Mouse (Mus musculus) hindbrain, postnatal 0 days (tissue): Measurements from ENCODE around the gene Ell. TPM values are rescaled to one million over a fixed set of nuclear protein-coding genes. Genes with fewer than 3 reads are reported as not detected.

ENCODE experiments used
- ATAC-seq: fragments of 200-750 bp; cut with Nextera tagmentation; 2 replicates; pipeline ENCODE4 v1.8.0; 2017; ENCODE audit warnings: mild to moderate bottlenecking, moderate TSS enrichment, moderate library complexity
- DNase-seq: peaks from one replicate; pipeline ENCODE4 v3.0.0-alpha.2; 2015; ENCODE audit warnings: low spot score
- H3K27ac ChIP-seq: fragments of 300-500 bp; sonication (generic); 2 replicates; pipeline ENCODE4 v1.5.1; 2014; ENCODE audit warnings: mild to moderate bottlenecking
- H3K27me3 ChIP-seq: fragments of 300-500 bp; sonication (generic); 2 replicates; pipeline ENCODE4 v1.6.1; 2014; ENCODE audit warnings: low read length, mixed read lengths; ENCODE audit not compliant: insufficient read depth
- H3K36me3 ChIP-seq: fragments of 300-500 bp; sonication (generic); 2 replicates; pipeline ENCODE4 v1.6.1; 2014; ENCODE audit warnings: low read length, mixed read lengths; ENCODE audit not compliant: insufficient read depth
- H3K4me1 ChIP-seq: fragments of 300-500 bp; sonication (generic); 2 replicates; pipeline ENCODE4 v1.6.1; 2014; ENCODE audit warnings: antibody characterized with exemption, low read length, mixed read lengths; ENCODE audit not compliant: insufficient read depth
- H3K4me2 ChIP-seq: fragments of 300-500 bp; sonication (generic); 2 replicates; pipeline ENCODE4 v1.6.1; 2014; ENCODE audit warnings: low read depth, mild to moderate bottlenecking, low read length, moderate library complexity, mixed read lengths
- H3K4me3 ChIP-seq: fragments of 300-500 bp; sonication (generic); 2 replicates; pipeline ENCODE4 v1.5.1; 2014; ENCODE audit warnings: low read length
- H3K9ac ChIP-seq: fragments of 300-500 bp; sonication (generic); replicated peaks from 2 replicates; pipeline ENCODE4 v1.6.1; 2014; ENCODE audit warnings: mild to moderate bottlenecking, low read length, moderate library complexity, mixed read lengths
- H3K9me3 ChIP-seq: fragments of 300-500 bp; sonication (generic); 2 replicates; pipeline ENCODE4 v1.6.1; 2016; ENCODE audit warnings: low read length, mixed read lengths
- CTCF ChIP-seq: IDR thresholded peaks from 2 replicates; pipeline ENCODE4 v1.5.1; 2016; ENCODE audit warnings: antibody characterized with exemption, control low read depth, low read depth
- WGBS: fragments of 180-500 bp; shearing (Covaris S2); extraction: QIAGEN DNeasy Blood & Tissue Kit; methylation state at CpG from one replicate; pipeline ENCODE4 v1.1.7; 2014; 5-methylcytosine and 5-hydroxymethylcytosine counted together
- polyA plus RNA-seq: library from polyadenylated mRNA; unstranded; fragments of >200 nt; fragmentation: Nextera tagmentation; extraction: Ambion mirVana; gene quantifications from 2 replicates; pipeline ENCODE4 v1.2.1, GENCODE M21; 2015
- total RNA-seq: library from RNA; depleted of rRNA; stranded (reverse); fragments of >200 nt; gene quantifications from 2 replicates; pipeline ENCODE4 v1.2.3, GENCODE M21; 2014; rRNA removed

Ell gene
- total and polyA plus RNA-seq, 2 experiments from 2014 or later: 10.8 to 16.7 TPM

GRCm38 (mm10) chr8:70634066-70634465 is 94.8 kb downstream of the Ell start:
- no peaks in the 10 kb centered on the region for H3K9me3 ChIP-seq
- H3K4me3 ChIP-seq: no peak overlapping the region
- peaks cover 6% of the 10 kb centered on the region for H3K4me1 ChIP-seq
- WGBS: 46% methylated on average over 6 of the region's 6 CpGs
- no peak overlapping the region for H3K4me2 ChIP-seq
- TF ChIP-seq CTCF: no peak
- ATAC-seq (no peak), DNase-seq (no peak)
- H3K36me3 ChIP-seq: no peaks in the 10 kb centered on the region
- H3K27ac ChIP-seq: no peak overlapping the region
- H3K27me3 ChIP-seq: no peaks in the 10 kb centered on the region
- H3K9ac ChIP-seq: no peak overlapping the region

DNA sequence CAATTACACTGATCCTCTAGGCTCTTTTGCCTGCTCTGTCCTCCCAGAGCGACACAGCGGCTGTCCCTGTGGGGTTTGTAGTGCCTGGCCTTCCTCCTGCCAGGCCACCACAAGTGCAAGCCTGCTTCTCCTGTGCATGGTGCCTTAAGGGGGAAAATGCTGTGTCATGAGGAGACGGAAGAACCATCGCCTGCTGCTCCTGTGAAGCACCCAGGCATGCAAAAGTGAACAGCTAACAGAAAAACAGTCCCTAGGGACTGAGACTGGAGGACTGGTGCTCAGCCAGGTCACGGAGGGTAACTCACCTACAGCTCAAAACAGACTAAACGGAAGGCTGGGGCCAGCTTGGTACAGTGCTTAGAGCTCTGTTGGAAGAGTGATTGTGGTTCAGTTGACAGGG is 96.3 kb downstream of the Ell start:
- no peak overlapping the region for H3K27ac ChIP-seq
- no peaks in the 10 kb centered on the region for H3K36me3 ChIP-seq
- no peak overlapping the region for H3K9ac ChIP-seq
- H3K9me3 ChIP-seq: no peaks in the 10 kb centered on the region
- no peak for ATAC-seq
- H3K4me3 ChIP-seq: no peak overlapping the region
- WGBS: 67% methylated on average over 6 of the region's 6 CpGs
- peaks cover 3% of the 10 kb centered on the region for H3K4me1 ChIP-seq
- TF ChIP-seq CTCF: no peak
- no peaks in the 10 kb centered on the region for H3K27me3 ChIP-seq
- no peak overlapping the region for H3K4me2 ChIP-seq
- DNase-seq: no peak

DNA sequence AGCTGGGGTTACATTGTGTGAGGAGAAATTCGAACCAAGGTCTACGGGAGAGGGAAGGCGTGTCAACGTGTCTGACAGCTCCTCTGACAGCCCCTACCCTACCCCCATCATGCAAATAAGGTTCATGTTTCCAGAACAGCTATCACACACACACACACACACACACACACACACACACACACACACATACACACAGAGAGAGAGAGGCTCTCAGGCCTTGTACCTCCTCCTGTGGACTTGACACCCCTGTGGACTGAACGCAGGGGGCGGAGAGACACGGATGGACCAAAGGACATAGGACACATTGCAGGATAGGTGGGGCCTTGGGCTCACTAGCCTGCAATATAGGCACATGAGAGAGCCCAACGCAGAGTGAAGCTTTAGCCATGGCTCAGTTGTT is 97.6 kb downstream of the Ell start:
- no peak for DNase-seq
- WGBS: 62% methylated on average over 8 of the region's 8 CpGs
- Histone ChIP-seq H3K27ac (no peak overlapping the region), H3K9me3 (no peaks in the 10 kb centered on the region), H3K4me3 (no peak overlapping the region), H3K4me1 (no peaks in the 10 kb centered on the region), H3K27me3 (no peaks in the 10 kb centered on the region), H3K36me3 (no peaks in the 10 kb centered on the region), H3K9ac (no peak overlapping the region), H3K4me2 (no peak overlapping the region)
- ATAC-seq: no peak
- no peak for TF ChIP-seq CTCF

DNA sequence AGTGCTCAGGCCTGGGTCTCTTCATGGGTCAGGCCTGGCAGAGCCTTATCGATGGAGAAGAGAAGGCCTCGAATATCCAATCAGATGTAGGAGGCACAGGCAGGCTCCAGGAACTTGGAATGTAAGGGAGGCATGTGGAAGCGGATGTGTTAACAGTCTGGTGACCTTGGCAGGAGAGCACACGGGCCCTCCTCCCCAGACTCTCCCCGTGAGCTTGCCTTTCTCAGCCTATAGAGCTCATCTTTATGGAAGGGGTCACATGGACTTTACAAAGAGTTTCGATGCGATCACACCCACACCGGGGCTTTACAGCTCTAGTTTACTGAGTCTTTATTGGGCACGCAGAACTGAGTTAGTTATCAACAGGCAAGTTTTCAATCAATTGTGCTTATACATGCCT is 99.5 kb downstream of the Ell start:
- no peaks in the 10 kb centered on the region for H3K36me3 ChIP-seq
- H3K4me2 ChIP-seq: no peak overlapping the region
- TF ChIP-seq CTCF: no peak
- WGBS: 76% methylated on average over 9 of the region's 9 CpGs
- no peaks in the 10 kb centered on the region for H3K27me3 ChIP-seq
- H3K27ac ChIP-seq: no peak overlapping the region
- H3K9ac ChIP-seq: no peak overlapping the region
- H3K4me1 ChIP-seq: no peaks in the 10 kb centered on the region
- ATAC-seq: no peak
- no peaks in the 10 kb centered on the region for H3K9me3 ChIP-seq
- H3K4me3 ChIP-seq: no peak overlapping the region
- no peak for DNase-seq

Other genes starting within 250 kb of the Ell start
- 36.4 and 53.8 TPM in 2 replicates for gene Ddx49, start 237.0 kb upstream of the Ell start, total RNA-seq
- gene Ddx49, start 237.0 kb upstream of the Ell start, polyA plus RNA-seq: 40.4 and 47.5 TPM in 2 replicates
- 126 and 159 TPM in 2 replicates for gene Cope, start 236.9 kb upstream of the Ell start, total RNA-seq
- gene Cope, start 236.9 kb upstream of the Ell start, polyA plus RNA-seq: 286 and 291 TPM in 2 replicates
- 92.5 and 101 TPM in 2 replicates for gene Cers1, start 223.7 kb upstream of the Ell start, total RNA-seq
- gene Cers1, start 223.7 kb upstream of the Ell start, polyA plus RNA-seq: 43.4 and 45.5 TPM in 2 replicates
- gene Gdf1, start 209.6 kb upstream of the Ell start, total RNA-seq: 5.3 and 8.4 TPM in 2 replicates
- gene Gdf1, start 209.6 kb upstream of the Ell start, polyA plus RNA-seq: 6.0 and 6.9 TPM in 2 replicates
- gene Upf1, start 186.2 kb upstream of the Ell start, total RNA-seq: 40.4 and 48.4 TPM in 2 replicates
- gene Upf1, start 186.2 kb upstream of the Ell start, polyA plus RNA-seq: 8.6 and 10.3 TPM in 2 replicates
- gene Comp, start 165.9 kb upstream of the Ell start, total RNA-seq: 0.21 and 0.29 TPM in 2 replicates
- 0.25 and 0.33 TPM in 2 replicates for gene Comp, start 165.9 kb upstream of the Ell start, polyA plus RNA-seq
- gene Crtc1, start 99.9 kb upstream of the Ell start, total RNA-seq: 51.8 and 54.0 TPM in 2 replicates
- gene Crtc1, start 99.9 kb upstream of the Ell start, polyA plus RNA-seq: 31.5 and 39.3 TPM in 2 replicates
- gene Klhl26, start 62.5 kb upstream of the Ell start, total RNA-seq: 61.8 and 65.4 TPM in 2 replicates
- gene Klhl26, start 62.5 kb upstream of the Ell start, polyA plus RNA-seq: 33.6 and 35.8 TPM in 2 replicates
- 196 and 198 TPM in 2 replicates for gene Tmem59l, start 52.1 kb upstream of the Ell start, total RNA-seq
- gene Tmem59l, start 52.1 kb upstream of the Ell start, polyA plus RNA-seq: 191 and 205 TPM in 2 replicates
- gene Crlf1, start 46.3 kb upstream of the Ell start, total RNA-seq: 6.5 and 26.7 TPM in 2 replicates
- gene Crlf1, start 46.3 kb upstream of the Ell start, polyA plus RNA-seq: 16.3 and 17.3 TPM in 2 replicates
- 140 TPM in 2 replicates for gene Rex1bd, start 32.7 kb upstream of the Ell start, total RNA-seq
- gene Rex1bd, start 32.7 kb upstream of the Ell start, polyA plus RNA-seq: 188 and 190 TPM in 2 replicates
- gene Uba52, start 28.7 kb upstream of the Ell start, total RNA-seq: 510 and 535 TPM in 2 replicates
- 717 and 784 TPM in 2 replicates for gene Uba52, start 28.7 kb upstream of the Ell start, polyA plus RNA-seq
- gene Fkbp8, start 11.7 kb upstream of the Ell start, total RNA-seq: 532 and 593 TPM in 2 replicates
- 343 and 360 TPM in 2 replicates for gene Fkbp8, start 11.7 kb upstream of the Ell start, polyA plus RNA-seq
- 48.7 and 56.8 TPM in 2 replicates for gene Kxd1, start 11.5 kb upstream of the Ell start, total RNA-seq
- gene Kxd1, start 11.5 kb upstream of the Ell start, polyA plus RNA-seq: 53.8 and 56.6 TPM in 2 replicates
- gene Isyna1, start 54.9 kb downstream of the Ell start, total RNA-seq: 152 and 207 TPM in 2 replicates
- gene Isyna1, start 54.9 kb downstream of the Ell start, polyA plus RNA-seq: 99.3 and 113 TPM in 2 replicates
- gene Ssbp4, start 69.4 kb downstream of the Ell start, total RNA-seq: 248 and 349 TPM in 2 replicates
- gene Ssbp4, start 69.4 kb downstream of the Ell start, polyA plus RNA-seq: 188 and 189 TPM in 2 replicates
- gene Lrrc25, start 76.7 kb downstream of the Ell start, total RNA-seq: 0.65 and 3.3 TPM in 2 replicates
- gene Lrrc25, start 76.7 kb downstream of the Ell start, polyA plus RNA-seq: 1.3 and 1.5 TPM in 2 replicates
- 1.7 TPM in 1 of 2 replicates, not detected in the other for gene Gdf15, start 93.0 kb downstream of the Ell start, total RNA-seq
- 0.25 and 0.41 TPM in 2 replicates for gene Gdf15, start 93.0 kb downstream of the Ell start, polyA plus RNA-seq
- 65.7 and 68.4 TPM in 2 replicates for gene Pgpep1, start 120.9 kb downstream of the Ell start, total RNA-seq
- gene Pgpep1, start 120.9 kb downstream of the Ell start, polyA plus RNA-seq: 44.2 and 56.5 TPM in 2 replicates
- gene Lsm4, start 133.8 kb downstream of the Ell start, total RNA-seq: 301 and 453 TPM in 2 replicates
- 188 and 190 TPM in 2 replicates for gene Lsm4, start 133.8 kb downstream of the Ell start, polyA plus RNA-seq
- gene Jund, start 159.5 kb downstream of the Ell start, total RNA-seq: 486 and 650 TPM in 2 replicates
- 90.4 and 96.3 TPM in 2 replicates for gene Jund, start 159.5 kb downstream of the Ell start, polyA plus RNA-seq
- gene Iqcn, start 164.0 kb downstream of the Ell start, total RNA-seq: 0.05 and 0.18 TPM in 2 replicates
- gene Iqcn, start 164.0 kb downstream of the Ell start, polyA plus RNA-seq: 0.05 and 0.08 TPM in 2 replicates
- gene Gm3336, start 179.1 kb downstream of the Ell start, total RNA-seq: not detected in 2 replicates
- gene Gm3336, start 179.1 kb downstream of the Ell start, polyA plus RNA-seq: not detected in 2 replicates
- gene Pde4c, start 184.3 kb downstream of the Ell start, total RNA-seq: 0.26 and 0.72 TPM in 2 replicates
- 0.20 and 0.31 TPM in 2 replicates for gene Pde4c, start 184.3 kb downstream of the Ell start, polyA plus RNA-seq
- gene Rab3a, start 215.2 kb downstream of the Ell start, total RNA-seq: 610 and 693 TPM in 2 replicates
- gene Rab3a, start 215.2 kb downstream of the Ell start, polyA plus RNA-seq: 693 and 724 TPM in 2 replicates
- gene Mpv17l2, start 221.5 kb downstream of the Ell start, total RNA-seq: 37.2 and 53.9 TPM in 2 replicates
- gene Mpv17l2, start 221.5 kb downstream of the Ell start, polyA plus RNA-seq: 56.1 and 63.3 TPM in 2 replicates
- 162 and 176 TPM in 2 replicates for gene Pik3r2, start 237.3 kb downstream of the Ell start, total RNA-seq
- 101 and 103 TPM in 2 replicates for gene Pik3r2, start 237.3 kb downstream of the Ell start, polyA plus RNA-seq